Mouse (Mus musculus) ES-E14 (cell line): ENCODE data around the gene Retn.

ENCODE experiments used
- CHD2 ChIP-seq: IDR thresholded peaks from 2 replicates; pipeline ENCODE4 v1.6.1; 2014; ENCODE audit warnings: mild to moderate bottlenecking, low read depth, low read length, inconsistent platforms
- ZNF384 ChIP-seq: IDR thresholded peaks from 2 replicates; pipeline ENCODE4 v1.6.1; 2012; ENCODE audit warnings: low read depth, low read length, inconsistent platforms

GRCm38 (mm10) chr8:3674671-3675070 is 19.1 kb downstream of the Retn start:
- TF ChIP-seq CHD2 (no peak), ZNF384 (no peak)
